Mouse (Mus musculus) forebrain, postnatal 0 days (tissue): ENCODE measurements around the gene Unc119b. TPM values are rescaled to one million over a fixed set of nuclear protein-coding genes. Genes with fewer than 3 reads are reported as not detected.
"Not testable (repeated sequence)": the region's sequence is repeated elsewhere in the genome, so short reads cannot be mapped to it uniquely, and the experiment has no call there.

Experiments used
- ATAC-seq: fragments of 200-750 bp; cut with Nextera tagmentation; 2 replicates; pipeline ENCODE4 v1.8.0; 2017; ENCODE audit warnings: mild to moderate bottlenecking, moderate library complexity
- DNase-seq: peaks from one replicate; pipeline ENCODE4 v3.0.0-alpha.2; 2015
- H3K27ac ChIP-seq: fragments of 300-500 bp; sonication (generic); 2 replicates; pipeline ENCODE4 v1.5.1; 2014; ENCODE audit warnings: low read depth, mild to moderate bottlenecking, antibody characterized with exemption, low read length, moderate library complexity, mixed read lengths
- H3K27me3 ChIP-seq: fragments of 300-500 bp; sonication (generic); 2 replicates; pipeline ENCODE4 v1.6.1; 2014; ENCODE audit warnings: mild to moderate bottlenecking, low read length, mixed read lengths; ENCODE audit not compliant: insufficient read depth
- H3K36me3 ChIP-seq: fragments of 300-500 bp; sonication (generic); 2 replicates; pipeline ENCODE4 v1.6.1; 2014; ENCODE audit warnings: mild to moderate bottlenecking, moderate library complexity; ENCODE audit not compliant: insufficient read depth
- H3K4me1 ChIP-seq: fragments of 300-500 bp; sonication (generic); 2 replicates; pipeline ENCODE4 v1.6.1; 2014; ENCODE audit warnings: antibody characterized with exemption; ENCODE audit not compliant: insufficient read depth
- H3K4me2 ChIP-seq: fragments of 300-500 bp; sonication (generic); 2 replicates; pipeline ENCODE4 v1.6.1; 2014; ENCODE audit warnings: low read depth, mild to moderate bottlenecking, moderate library complexity
- H3K4me3 ChIP-seq: fragments of 300-500 bp; sonication (generic); 2 replicates; pipeline ENCODE4 v1.5.1; 2014; ENCODE audit warnings: low read depth, low read length, mixed read lengths
- H3K9ac ChIP-seq: fragments of 300-500 bp; sonication (generic); 2 replicates; pipeline ENCODE4 v1.6.1; 2014; ENCODE audit warnings: mild to moderate bottlenecking
- H3K9me3 ChIP-seq: fragments of 300-500 bp; sonication (generic); 2 replicates; pipeline ENCODE4 v1.6.1; 2016; ENCODE audit warnings: low read length
- CTCF ChIP-seq: sonication (generic); IDR thresholded peaks from 2 replicates; pipeline ENCODE4 v1.5.1; 2016; ENCODE audit warnings: antibody characterized with exemption, control low read depth, low read depth
- WGBS: fragments of 180-500 bp; shearing (Covaris S2); extraction: QIAGEN DNeasy Blood & Tissue Kit; methylation state at CpG from one replicate; pipeline ENCODE4 v1.1.7; 2014; 5-methylcytosine and 5-hydroxymethylcytosine counted together
- polyA plus RNA-seq: library from polyadenylated mRNA; unstranded; fragments of >200 nt; fragmentation: Nextera tagmentation; extraction: Ambion mirVana; gene quantifications from 2 replicates; pipeline ENCODE4 v1.2.1, GENCODE M21; 2015
- total RNA-seq: library from RNA; depleted of rRNA; stranded (reverse); fragments of >200 nt; gene quantifications from 2 replicates; pipeline ENCODE4 v1.2.3, GENCODE M21; 2014

The Unc119b gene
- total and polyA plus RNA-seq, 2 experiments from 2014 or later: 20.3 to 27.2 TPM

GRCm38 (mm10) chr5:115149675-115150459 is 15.1 kb upstream of the Unc119b start:
- no peak overlapping the region for H3K27ac ChIP-seq
- no peaks in the 10 kb centered on the region for H3K27me3 ChIP-seq
- H3K4me3 ChIP-seq: no peak overlapping the region
- TF ChIP-seq CTCF: no peak
- 96% methylated on average over 14 of the region's 14 CpGs for WGBS
- peaks cover 47% of the 10 kb centered on the region for H3K36me3 ChIP-seq
- no peak overlapping the region for H3K9ac ChIP-seq
- H3K9me3 ChIP-seq: no peaks in the 10 kb centered on the region
- H3K4me2 ChIP-seq: no peak overlapping the region
- DNase-seq: no peak
- ATAC-seq: no peak
- H3K4me1 ChIP-seq: 0 out of 2 replicates have a peak, but pooled peaks cover under 1% of the 10 kb centered on the region

GRCm38 (mm10) chr5:115148872-115149271 is 14.1 kb upstream of the Unc119b start:
- not testable (repeated sequence) for ATAC-seq, H3K27ac ChIP-seq, H3K4me2 ChIP-seq, H3K9me3 ChIP-seq, H3K27me3 ChIP-seq, H3K4me1 ChIP-seq, H3K4me3 ChIP-seq, H3K9ac ChIP-seq, DNase-seq
- H3K36me3 ChIP-seq: peaks cover 47% of the 10 kb centered on the region
- no CpG with 5 or more reads among the region's 1 CpGs for WGBS

- no peaks in the 10 kb centered on the region for H3K27me3 ChIP-seq
- no peaks in the 10 kb centered on the region for H3K4me1 ChIP-seq
- no peak overlapping the region for H3K4me3 ChIP-seq
- H3K9me3 ChIP-seq: no peaks in the 10 kb centered on the region
- no peak overlapping the region for H3K4me2 ChIP-seq
- 92% methylated on average over 8 of the region's 8 CpGs for WGBS
- no peak overlapping the region for H3K9ac ChIP-seq
- DNase-seq: no peak
- H3K36me3 ChIP-seq: peaks cover 47% of the 10 kb centered on the region
- H3K27ac ChIP-seq: no peak overlapping the region
- no peak for TF ChIP-seq CTCF
- ATAC-seq: no peak
Observed at GRCm38 (mm10) chr5:115148378-115148777, 13.6 kb upstream of the Unc119b start.

- Histone ChIP-seq H3K36me3 (peaks cover 47% of the 10 kb centered on the region), H3K4me1 (no peaks in the 10 kb centered on the region), H3K9ac (no peak overlapping the region), H3K4me2 (no peak overlapping the region), H3K4me3 (no peak overlapping the region), H3K27me3 (no peaks in the 10 kb centered on the region), H3K27ac (no peak overlapping the region), H3K9me3 (no peaks in the 10 kb centered on the region)
- TF ChIP-seq CTCF: no peak
- DNase-seq (no peak), ATAC-seq (no peak)
- WGBS: 93% methylated on average over 3 of the region's 3 CpGs
Observed at GRCm38 (mm10) chr5:115147388-115147787, 12.6 kb upstream of the Unc119b start.

- no peak for TF ChIP-seq CTCF
- H3K4me1 ChIP-seq: no peaks in the 10 kb centered on the region
- ATAC-seq: no peak
- no peak overlapping the region for H3K4me3 ChIP-seq
- DNase-seq: no peak
- H3K36me3 ChIP-seq: peaks cover 47% of the 10 kb centered on the region
- no peak overlapping the region for H3K4me2 ChIP-seq
- no peak overlapping the region for H3K27ac ChIP-seq
- no peaks in the 10 kb centered on the region for H3K27me3 ChIP-seq
- no peaks in the 10 kb centered on the region for H3K9me3 ChIP-seq
- H3K9ac ChIP-seq: no peak overlapping the region
Observed at GRCm38 (mm10) chr5:115146747-115147130, 12.0 kb upstream of the Unc119b start.

- TF ChIP-seq CTCF: no peak
- H3K4me3 ChIP-seq: no peak overlapping the region
- H3K4me1 ChIP-seq: no peaks in the 10 kb centered on the region
- no peak overlapping the region for H3K4me2 ChIP-seq
- no peak overlapping the region for H3K27ac ChIP-seq
- H3K9me3 ChIP-seq: no peaks in the 10 kb centered on the region
- H3K36me3 ChIP-seq: peaks cover 47% of the 10 kb centered on the region
- no peaks in the 10 kb centered on the region for H3K27me3 ChIP-seq
- no peak overlapping the region for H3K9ac ChIP-seq
- DNase-seq (no peak), ATAC-seq (no peak)
- WGBS: 82% methylated on average over 6 of the region's 6 CpGs
Observed at GRCm38 (mm10) chr5:115145976-115146746, 11.4 kb upstream of the Unc119b start.
